Mouse (Mus musculus) heart, adult 8-10 months (tissue): Measurements from ENCODE around the gene Acyp1. TPM values are rescaled to one million over a fixed set of nuclear protein-coding genes. Genes with fewer than 3 reads are reported as not detected.

Source experiments
- DNase-seq: peaks from one replicate; pipeline ENCODE4 v3.0.0; 2022; ENCODE audit warnings: low spot score
- total RNA-seq, 4 experiments: library from RNA; stranded (reverse); gene quantifications; 2 replicates each; pipeline ENCODE4 v1.2.4; 2022

Acyp1 gene
- 10 to 100 TPM; 20.6 to 27.9 (median 22.9) TPM for total RNA-seq

GRCm38 (mm10) chr12:85287809-85288485 is at the start of gene Acyp1:
Acyp1 (minus strand) TSS chr12:85288438.
- DNase-seq, result no peak

GRCm38 (mm10) chr12:85337567-85338311 is 49.5 kb upstream of the Acyp1 start:
- DNase-seq, result no peak

- DNase-seq, result no peak
These were observed 41.9 kb upstream of the Acyp1 start for GRCm38 (mm10) chr12:85330153-85330552.

GRCm38 (mm10) chr12:85308651-85309050 is 20.4 kb upstream of the Acyp1 start:
- DNase-seq, result no peak

DNA sequence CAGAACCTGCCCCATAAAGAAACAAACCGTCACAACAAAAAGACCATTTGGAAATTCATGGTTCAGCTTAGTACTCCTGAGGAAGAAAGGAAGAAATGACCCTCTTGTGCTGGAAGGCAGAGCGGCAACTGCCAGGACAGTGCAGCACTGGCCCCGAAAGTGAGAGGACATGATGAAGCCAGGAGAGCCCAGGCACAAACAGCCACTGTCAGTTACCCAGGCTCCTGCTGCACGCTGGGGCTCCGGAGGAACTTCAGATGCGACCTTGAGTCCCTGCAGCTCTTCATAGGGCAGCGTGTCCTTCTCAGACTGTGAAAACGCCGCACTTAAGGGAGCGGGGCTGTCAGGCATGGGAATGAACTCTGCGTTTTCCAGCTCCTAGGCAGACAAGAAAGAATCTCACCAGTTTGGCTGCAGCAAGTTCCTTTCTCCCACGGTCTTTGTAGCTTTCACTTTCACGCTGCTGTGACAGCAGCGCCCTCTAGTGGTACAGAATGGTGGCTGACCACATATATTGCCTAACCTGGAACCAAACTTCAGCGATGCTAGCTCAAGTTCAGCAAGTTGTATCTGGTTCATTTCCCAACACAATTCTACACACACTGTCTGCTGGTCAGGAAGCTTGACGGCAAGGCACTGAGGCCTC is 17.1 kb upstream of the Acyp1 start:
- DNase-seq, result peak; percentile 87

DNA sequence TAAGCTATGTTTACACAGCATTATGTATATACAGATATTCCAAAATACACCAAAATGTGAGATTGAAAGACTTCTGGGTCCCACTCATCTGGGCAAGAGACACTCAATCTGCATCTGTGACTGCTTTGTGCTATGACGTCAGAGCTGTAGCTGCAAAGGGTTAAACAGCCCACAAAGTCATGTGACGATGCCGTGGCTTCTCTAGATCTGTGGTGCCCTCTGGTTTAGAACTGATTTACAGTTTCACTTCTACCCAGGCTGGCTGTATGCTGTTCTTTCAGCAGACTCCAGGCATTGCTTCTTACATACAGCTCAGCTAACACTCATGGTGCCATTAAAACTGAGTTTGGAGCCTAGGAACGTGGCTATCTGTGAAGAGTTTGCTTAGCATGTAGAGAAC is 16.5 kb upstream of the Acyp1 start:
- DNase-seq, result no peak

DNA sequence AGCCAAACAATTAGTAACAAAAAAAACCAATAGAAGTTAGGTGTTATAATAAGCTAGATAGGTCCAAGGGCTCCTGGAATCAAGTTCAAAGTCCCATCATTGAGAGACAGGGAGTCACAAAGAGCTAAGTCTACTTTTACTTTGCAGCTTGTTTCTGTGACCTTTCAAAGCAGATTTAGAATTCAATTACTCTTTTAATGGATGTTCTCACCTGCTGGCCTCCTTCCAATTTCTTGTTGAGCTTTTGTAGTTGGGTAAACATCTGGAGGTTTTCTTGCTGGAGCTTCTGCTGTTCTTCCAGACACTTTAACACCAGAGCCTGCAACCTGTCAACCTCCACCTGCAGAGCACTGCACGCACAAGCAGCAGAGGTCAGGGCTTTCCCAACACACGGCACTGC is 15.0 kb upstream of the Acyp1 start:
- no peak for DNase-seq

DNA sequence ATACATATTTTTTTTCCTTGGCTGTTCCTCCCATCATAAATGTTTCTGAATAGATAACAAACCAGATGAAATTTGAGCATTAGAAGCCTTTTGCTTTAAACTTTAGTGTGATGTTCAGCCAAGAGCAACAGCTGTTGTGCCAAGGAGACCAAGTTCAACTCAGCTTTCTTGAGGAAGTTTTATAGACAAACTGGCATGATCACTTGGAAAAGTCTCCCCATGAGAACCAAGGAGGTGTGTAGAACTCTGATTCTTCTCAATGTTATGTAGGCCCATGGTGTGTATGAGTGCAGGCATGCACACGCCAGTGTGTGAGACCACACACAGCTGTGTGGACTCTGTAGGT is 10.6 kb upstream of the Acyp1 start:
- no peak for DNase-seq

GRCm38 (mm10) chr12:85298127-85298834 is 10.0 kb upstream of the Acyp1 start:
- no peak for DNase-seq

- DNase-seq, result no peak
These were observed 9.2 kb upstream of the Acyp1 start for GRCm38 (mm10) chr12:85297345-85297997.

DNA sequence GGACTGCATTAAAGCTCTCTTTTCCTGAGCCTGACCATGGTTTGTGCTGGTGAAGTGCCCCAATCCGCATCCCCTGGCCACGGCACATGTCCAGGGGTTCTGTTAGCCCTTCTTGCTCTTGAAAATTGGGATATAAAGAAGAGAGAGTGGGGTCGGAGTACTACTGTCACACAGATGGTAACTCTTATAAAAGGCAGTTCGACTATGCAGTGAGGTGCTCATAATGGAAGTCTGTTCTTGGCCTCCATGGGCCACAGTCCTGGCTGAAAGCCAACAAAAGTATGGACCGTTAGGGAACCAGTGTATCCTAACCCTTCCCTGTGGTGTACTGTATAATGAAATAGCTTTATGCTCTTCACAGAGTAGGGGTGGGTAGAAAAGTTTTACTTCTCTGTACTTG is 8.7 kb upstream of the Acyp1 start:
- DNase-seq, result no peak

- DNase-seq, result no peak
These were observed 7.3 kb upstream of the Acyp1 start for GRCm38 (mm10) chr12:85295506-85295905.

DNA sequence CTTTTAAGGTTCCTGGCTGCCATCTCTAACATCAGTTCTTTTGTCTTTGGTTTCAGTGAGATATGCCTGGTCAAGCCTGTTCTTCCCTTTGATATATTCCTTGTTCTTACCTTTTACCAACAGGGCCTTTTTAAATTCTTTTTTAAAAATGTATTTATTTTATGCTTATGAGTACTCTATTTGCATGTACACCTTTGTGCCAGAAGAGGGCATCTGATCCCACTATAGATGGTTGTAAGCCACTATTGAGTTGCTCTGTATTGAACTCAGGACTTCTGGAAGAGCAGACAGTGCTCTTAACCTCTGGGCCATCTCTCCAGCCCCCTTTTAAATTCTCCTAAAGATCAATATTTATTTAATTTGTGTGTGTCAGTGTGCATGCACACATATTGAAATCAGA is 4.7 kb upstream of the Acyp1 start:
- no peak for DNase-seq

DNA sequence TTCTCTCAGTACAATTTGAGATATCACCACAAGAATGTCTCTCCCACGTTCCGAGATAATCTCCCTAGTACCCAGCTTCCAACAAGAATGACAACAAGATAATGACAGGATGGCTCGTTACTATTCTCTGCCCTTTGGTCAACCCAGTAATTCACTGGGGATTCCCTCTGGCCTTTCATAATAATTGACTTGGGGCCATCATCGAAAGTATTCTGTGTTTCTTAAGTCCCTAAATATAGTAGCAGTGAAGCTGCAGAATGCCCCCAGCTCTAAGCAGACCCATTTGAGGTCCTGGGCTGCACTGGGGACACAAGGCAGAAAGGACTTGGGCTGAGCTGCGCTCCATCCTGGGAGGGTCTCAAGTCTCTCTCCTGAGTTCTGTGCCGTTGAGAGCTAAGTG is 4.0 kb upstream of the Acyp1 start:
- DNase-seq, result no peak

GRCm38 (mm10) chr12:85291541-85291940 is 3.3 kb upstream of the Acyp1 start:
- DNase-seq, result no peak

DNA sequence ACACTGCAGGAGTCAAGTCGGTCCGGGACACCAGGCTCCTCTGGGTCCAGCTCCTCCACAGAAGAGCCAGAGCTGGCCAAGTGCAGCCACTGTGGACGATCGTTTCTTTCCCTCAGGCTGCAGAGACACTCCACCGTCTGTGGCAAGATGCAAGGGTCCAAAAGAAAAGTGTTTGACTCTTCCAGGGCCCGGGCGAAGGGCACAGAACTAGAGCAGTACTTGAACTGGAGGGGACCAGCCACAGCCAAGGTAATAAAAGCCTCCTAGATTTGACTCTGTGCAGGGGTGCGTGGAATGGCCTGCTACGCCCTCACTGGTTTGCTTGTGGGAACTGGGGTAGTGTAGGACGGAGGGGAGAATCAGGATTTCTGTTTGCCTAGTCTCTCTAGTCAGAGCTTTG is 2.4 kb upstream of the Acyp1 start:
- no peak for DNase-seq

DNA sequence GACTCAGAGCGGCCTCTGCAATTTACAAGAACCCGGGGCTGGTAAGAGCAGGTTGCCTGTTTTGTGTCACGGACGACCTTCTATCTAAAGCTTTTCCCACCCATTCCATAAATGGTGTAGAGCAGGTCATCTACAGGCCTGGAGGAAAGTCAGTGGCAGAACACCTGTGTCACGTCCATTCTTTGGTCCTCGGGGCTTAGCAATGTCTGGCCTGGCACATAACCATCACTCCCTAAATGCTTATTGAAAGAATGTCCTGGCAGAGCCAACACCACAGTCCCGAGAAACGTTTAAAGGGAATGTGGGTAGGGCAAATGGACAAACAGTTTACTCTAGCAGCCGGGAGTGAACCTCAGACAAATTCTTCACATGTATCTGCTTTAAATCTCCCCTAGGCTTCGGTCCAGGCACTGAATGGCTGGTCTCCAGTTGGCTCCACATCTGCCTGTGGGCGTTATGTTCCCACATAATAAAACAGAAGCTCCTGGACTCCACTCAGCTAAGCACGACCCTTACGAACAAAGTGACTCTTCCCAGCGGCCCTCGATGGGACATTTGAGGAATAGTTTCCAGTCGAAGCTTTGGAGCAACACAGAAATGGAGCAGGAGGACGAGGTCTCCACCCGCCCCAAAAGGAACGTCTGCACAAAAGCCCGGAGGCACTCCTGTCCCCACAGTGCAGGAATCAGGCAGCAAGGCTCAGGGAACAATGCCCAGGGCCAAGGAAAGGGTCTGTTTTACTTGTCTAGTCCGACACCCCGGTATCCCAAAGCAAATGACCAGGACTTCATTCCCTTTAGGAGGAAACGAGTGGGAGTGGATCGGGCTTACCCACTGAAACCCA is 1.1 kb upstream of the Acyp1 start:
- no peak for DNase-seq

DNA sequence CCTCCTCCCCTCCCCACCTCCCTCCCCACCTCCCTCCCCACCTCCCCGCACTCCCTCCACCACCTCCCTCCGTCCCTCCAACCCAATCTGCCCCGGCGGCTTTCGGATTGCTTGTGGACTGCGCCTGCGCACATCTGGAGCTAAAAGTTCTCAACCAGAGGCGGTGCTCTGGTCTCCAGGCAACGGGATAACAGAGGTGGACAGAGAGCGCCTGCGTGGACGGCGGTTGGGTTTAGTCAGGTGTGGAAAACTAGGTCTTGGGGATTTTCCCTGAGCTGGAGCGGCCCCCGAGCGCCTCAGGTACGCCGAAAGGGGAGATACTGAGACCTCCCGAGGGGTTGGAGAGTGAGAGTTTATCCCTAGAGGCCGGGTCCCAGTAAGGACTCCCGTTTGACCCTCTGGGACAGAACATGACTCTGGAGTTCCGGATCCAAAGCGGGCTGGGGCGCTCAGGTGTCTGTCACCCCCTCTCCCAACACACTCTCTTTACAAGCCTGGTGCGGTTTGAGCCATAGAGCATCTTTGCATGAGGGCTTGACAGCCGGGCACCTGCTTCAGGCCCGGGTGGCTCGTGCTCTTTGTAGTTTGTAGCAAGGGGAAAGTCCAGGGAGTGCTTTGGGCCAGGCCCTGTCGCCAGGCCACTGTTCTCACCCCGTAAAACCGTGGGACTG is 383 bp upstream of the Acyp1 start, which contains the start of gene Zc2hc1c:
Gene Zc2hc1c (plus strand): TSS at position 106 of the 671 bp plus-strand sequence.
- peak; percentile 91 for DNase-seq

DNA sequence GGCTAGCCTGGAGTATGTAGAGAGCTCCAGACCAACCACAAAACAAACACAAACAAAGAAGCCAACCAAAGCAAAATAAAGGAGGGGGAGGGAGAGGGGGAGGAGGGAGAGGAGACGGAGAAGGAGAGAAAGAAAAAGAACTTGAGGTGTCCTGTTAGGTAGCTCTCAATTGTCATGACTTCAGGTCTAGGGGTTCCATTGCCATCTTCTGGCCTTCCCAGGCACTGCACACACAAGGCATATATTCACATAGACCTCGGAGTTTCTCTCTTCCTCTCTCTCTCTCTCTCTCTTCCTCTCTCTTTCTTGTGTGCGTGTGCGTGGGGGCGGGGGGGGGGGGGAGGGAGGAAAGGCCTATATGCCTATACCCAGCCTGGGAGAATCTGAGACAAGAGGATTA is 1.3 kb downstream of the Acyp1 start:
- no peak for DNase-seq

DNA sequence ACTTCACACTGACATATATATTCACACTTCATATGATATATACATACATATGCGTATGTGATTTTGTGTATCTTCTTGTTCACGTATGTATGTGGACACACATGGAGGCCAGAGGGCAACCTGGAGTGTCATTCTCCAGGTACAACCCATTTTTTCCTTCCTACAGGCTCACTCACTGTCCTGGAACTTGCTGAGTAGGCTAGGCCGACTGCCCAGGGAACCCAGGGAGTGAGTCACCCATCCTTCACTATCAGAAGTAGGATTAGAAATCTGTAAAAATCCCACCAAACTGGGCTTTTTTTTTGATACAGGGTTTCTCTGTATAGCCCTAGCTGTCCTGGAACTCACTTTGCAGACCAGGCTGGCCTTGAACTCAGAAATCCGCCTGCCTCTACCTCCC is 3.2 kb downstream of the Acyp1 start:
- no peak for DNase-seq
